Mouse (Mus musculus): ENCODE measurements at regions not wholly inside any gene's neighbourhood (a gene's known extent, or its start where the extent isn't known, plus 50 kb on each side); places are given as distances from the start of the nearest gene placed in this dataset.
A peak's percentile ranks its signal among the peaks of the same experiment; 100 is the strongest.

DNA sequence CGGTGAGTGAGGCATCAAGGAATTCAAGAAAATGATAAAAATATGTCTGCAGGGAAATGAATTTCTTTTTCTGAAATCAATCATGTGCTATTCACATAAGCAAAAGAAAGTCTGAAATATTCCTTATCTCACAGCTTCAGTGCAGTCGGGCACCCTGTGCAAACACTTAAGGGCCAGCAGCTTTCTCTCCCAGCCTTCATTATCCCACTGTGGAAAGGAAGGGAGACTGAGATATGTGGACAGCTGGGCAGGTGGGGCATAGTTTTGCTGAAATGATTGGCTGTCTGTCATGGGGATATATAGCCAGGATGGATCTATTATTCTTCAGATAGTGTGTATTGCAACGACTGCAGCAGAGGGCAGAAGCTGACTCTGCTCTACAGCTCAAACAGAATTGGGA is 305.9 kb downstream of the Galc start:
- no peak overlapping the region for H3K27ac ChIP-seq
- WGBS: 85% methylated on average over 3 of the region's 3 CpGs
- H3K4me1 ChIP-seq: no peaks in the 10 kb centered on the region
- H3K27me3 ChIP-seq (replicated peaks): no peaks in the 10 kb centered on the region
- H3K9me3 ChIP-seq: no peaks in the 10 kb centered on the region
- no peak overlapping the region for H3K9ac ChIP-seq
- H3K4me3 ChIP-seq: no peak overlapping the region
- no peaks in the 10 kb centered on the region for H3K36me3 ChIP-seq
- ATAC-seq (ENCODE audit: low FRiP score, low read depth): no peak
- H3K4me2 ChIP-seq (replicated peaks): no peak overlapping the region

GRCm38 (mm10) chr12:97952204-97952603 is 307.1 kb downstream of the Galc start:
- no peaks in the 10 kb centered on the region for H3K27me3 ChIP-seq (replicated peaks)
- no peaks in the 10 kb centered on the region for H3K36me3 ChIP-seq
- H3K4me1 ChIP-seq: no peaks in the 10 kb centered on the region
- H3K27ac ChIP-seq: no peak overlapping the region
- WGBS: 83% methylated on average over 8 of the region's 8 CpGs
- no peak overlapping the region for H3K4me3 ChIP-seq
- no peak for ATAC-seq (ENCODE audit: low FRiP score, low read depth)
- H3K9me3 ChIP-seq: no peaks in the 10 kb centered on the region
- H3K4me2 ChIP-seq (replicated peaks): no peak overlapping the region
- no peak overlapping the region for H3K9ac ChIP-seq

DNA sequence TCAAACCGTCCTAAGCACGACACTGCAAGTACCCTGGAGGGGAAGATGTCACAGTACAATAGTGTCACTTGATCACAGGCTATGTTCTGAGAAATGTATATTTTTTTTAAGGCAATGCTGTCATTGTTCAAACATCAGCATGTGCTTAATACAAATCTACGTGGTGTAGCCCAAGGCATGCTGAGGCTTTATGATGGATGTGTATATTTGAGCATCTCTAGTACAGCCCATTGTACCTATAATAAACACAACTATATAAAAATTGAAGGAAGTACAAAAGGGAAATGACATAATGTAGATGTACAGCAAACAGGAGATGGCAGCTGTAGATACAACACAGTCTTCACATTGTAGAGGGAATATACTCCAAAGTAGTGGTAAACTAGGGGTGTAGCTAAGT is 309.2 kb downstream of the Galc start:
- 83% methylated on average over 3 of the region's 3 CpGs for WGBS
- Histone ChIP-seq H3K9me3 (no peaks in the 10 kb centered on the region), H3K4me1 (no peaks in the 10 kb centered on the region), H3K27ac (no peak overlapping the region), H3K4me3 (no peak overlapping the region), H3K36me3 (no peaks in the 10 kb centered on the region), H3K9ac (no peak overlapping the region), H3K4me2 (replicated peaks) (no peak overlapping the region), H3K27me3 (replicated peaks) (no peaks in the 10 kb centered on the region)
- no peak for ATAC-seq (ENCODE audit: low FRiP score, low read depth)

- Histone ChIP-seq H3K9me3 (no peaks in the 10 kb centered on the region), H3K4me1 (no peaks in the 10 kb centered on the region), H3K27ac (no peak overlapping the region), H3K4me3 (no peak overlapping the region), H3K27me3 (replicated peaks) (no peaks in the 10 kb centered on the region), H3K9ac (no peak overlapping the region), H3K4me2 (replicated peaks) (no peak overlapping the region), H3K36me3 (no peaks in the 10 kb centered on the region)
- 92% methylated on average over 8 of the region's 8 CpGs for WGBS
- ATAC-seq (ENCODE audit: low FRiP score, low read depth): no peak
These were observed 311.8 kb downstream of the Galc start for GRCm38 (mm10) chr12:97947421-97947820.

DNA sequence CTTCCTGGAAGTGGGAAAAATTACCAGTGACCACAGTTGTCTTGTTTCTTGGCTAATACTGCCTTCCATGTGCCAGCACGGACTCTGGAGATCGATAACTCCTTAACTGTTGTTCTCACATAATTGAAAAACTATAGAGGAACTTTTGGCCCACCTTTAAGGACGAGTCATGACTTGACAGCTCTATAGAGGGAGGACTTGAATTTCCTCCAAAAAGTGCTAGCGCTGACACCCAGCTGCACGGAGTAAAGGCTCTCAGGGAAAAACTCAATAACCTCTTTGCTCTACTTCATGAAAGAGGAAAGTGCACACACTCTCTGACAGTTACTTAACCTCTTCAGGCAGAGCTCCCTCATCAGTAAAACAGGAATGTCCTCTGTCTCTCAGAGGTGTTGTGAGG is 320.9 kb downstream of the Galc start:
- no peaks in the 10 kb centered on the region for H3K27me3 ChIP-seq (replicated peaks)
- H3K4me3 ChIP-seq: no peak overlapping the region
- H3K4me1 ChIP-seq: no peaks in the 10 kb centered on the region
- H3K27ac ChIP-seq: no peak overlapping the region
- no peak for ATAC-seq (ENCODE audit: low FRiP score, low read depth)
- H3K36me3 ChIP-seq: no peaks in the 10 kb centered on the region
- no peaks in the 10 kb centered on the region for H3K9me3 ChIP-seq
- H3K9ac ChIP-seq: no peak overlapping the region
- no peak overlapping the region for H3K4me2 ChIP-seq (replicated peaks)
- WGBS: 90% methylated on average over 5 of the region's 5 CpGs

DNA sequence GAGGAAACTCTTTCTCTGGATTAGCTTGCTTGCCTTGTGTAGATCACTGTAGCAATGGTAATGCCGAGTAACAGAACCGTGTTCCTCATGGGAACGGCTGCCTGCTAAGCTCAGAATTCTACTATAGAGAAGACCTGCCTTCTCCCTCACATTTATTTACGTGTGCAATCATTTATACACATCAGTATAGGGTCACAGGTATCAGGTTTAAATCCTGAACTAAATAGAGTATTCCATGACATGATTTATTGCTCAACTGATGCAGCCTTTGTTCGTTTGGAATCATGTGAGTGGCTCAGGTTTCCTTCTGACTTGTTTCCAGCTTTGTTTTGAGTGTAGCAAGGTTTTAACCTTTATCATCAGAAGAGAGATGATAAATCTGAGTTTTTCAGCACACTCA is 329.4 kb downstream of the Galc start:
- WGBS: 74% methylated on average over 5 of the region's 5 CpGs
- Histone ChIP-seq H3K4me3 (no peak overlapping the region), H3K4me2 (replicated peaks) (no peak overlapping the region), H3K4me1 (no peaks in the 10 kb centered on the region), H3K27me3 (replicated peaks) (no peaks in the 10 kb centered on the region), H3K36me3 (no peaks in the 10 kb centered on the region), H3K9ac (no peak overlapping the region), H3K9me3 (no peaks in the 10 kb centered on the region), H3K27ac (no peak overlapping the region)
- no peak for ATAC-seq (ENCODE audit: low FRiP score, low read depth)

DNA sequence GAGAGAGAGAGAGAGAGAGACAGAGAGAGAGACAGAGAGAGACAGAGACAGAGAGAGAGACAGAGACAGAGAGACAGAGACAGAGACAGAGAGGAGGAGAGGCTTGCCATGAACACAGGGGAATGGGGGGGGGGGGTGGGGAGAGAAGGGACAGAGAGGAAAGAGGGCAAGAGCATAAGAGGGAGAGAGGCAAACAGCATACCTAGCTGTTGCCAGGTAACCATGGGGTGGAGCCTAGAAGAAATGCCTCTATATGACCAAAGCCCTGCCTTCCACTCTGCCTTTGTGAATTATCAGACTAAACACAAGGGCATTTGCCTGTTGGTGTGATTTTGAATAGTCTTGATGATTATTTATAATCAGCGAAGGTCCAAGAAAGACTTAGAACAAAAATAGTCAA is 332.2 kb downstream of the Galc start:
- H3K9ac ChIP-seq: no peak overlapping the region
- H3K27me3 ChIP-seq (replicated peaks): no peaks in the 10 kb centered on the region
- H3K36me3 ChIP-seq: no peaks in the 10 kb centered on the region
- no peak overlapping the region for H3K4me3 ChIP-seq
- ATAC-seq (ENCODE audit: low FRiP score, low read depth): no peak
- 84% methylated on average over 1 of the region's 1 CpGs for WGBS
- no peaks in the 10 kb centered on the region for H3K4me1 ChIP-seq
- no peak overlapping the region for H3K27ac ChIP-seq
- no peaks in the 10 kb centered on the region for H3K9me3 ChIP-seq
- no peak overlapping the region for H3K4me2 ChIP-seq (replicated peaks)

GRCm38 (mm10) chr12:97921349-97922264 is 337.7 kb downstream of the Galc start:
- no peaks in the 10 kb centered on the region for H3K36me3 ChIP-seq
- no peak overlapping the region for H3K4me3 ChIP-seq
- no peak overlapping the region for H3K27ac ChIP-seq
- WGBS: 42% methylated on average over 21 of the region's 21 CpGs
- H3K9me3 ChIP-seq: no peaks in the 10 kb centered on the region
- ATAC-seq (ENCODE audit: low FRiP score, low read depth): no peak
- H3K4me1 ChIP-seq: peaks cover 5% of the 10 kb centered on the region; the same call in 1 of the 2 replicates
- peak overlapping the region; percentile 24 for H3K4me2 ChIP-seq (replicated peaks)
- H3K27me3 ChIP-seq (replicated peaks): no peaks in the 10 kb centered on the region
- no peak overlapping the region for H3K9ac ChIP-seq

- H3K4me3 ChIP-seq: no peak overlapping the region
- no peak for ATAC-seq (ENCODE audit: low FRiP score, low read depth)
- no peaks in the 10 kb centered on the region for H3K36me3 ChIP-seq
- H3K27me3 ChIP-seq (replicated peaks): no peaks in the 10 kb centered on the region
- H3K9ac ChIP-seq: no peak overlapping the region
- H3K4me2 ChIP-seq (replicated peaks): no peak overlapping the region
- peaks cover 5% of the 10 kb centered on the region; the same call in 1 of the 2 replicates for H3K4me1 ChIP-seq
- H3K9me3 ChIP-seq: no peaks in the 10 kb centered on the region
- H3K27ac ChIP-seq: no peak overlapping the region
- WGBS: 90% methylated on average over 3 of the region's 3 CpGs
These were observed 340.8 kb downstream of the Galc start for GRCm38 (mm10) chr12:97918416-97918815.

DNA sequence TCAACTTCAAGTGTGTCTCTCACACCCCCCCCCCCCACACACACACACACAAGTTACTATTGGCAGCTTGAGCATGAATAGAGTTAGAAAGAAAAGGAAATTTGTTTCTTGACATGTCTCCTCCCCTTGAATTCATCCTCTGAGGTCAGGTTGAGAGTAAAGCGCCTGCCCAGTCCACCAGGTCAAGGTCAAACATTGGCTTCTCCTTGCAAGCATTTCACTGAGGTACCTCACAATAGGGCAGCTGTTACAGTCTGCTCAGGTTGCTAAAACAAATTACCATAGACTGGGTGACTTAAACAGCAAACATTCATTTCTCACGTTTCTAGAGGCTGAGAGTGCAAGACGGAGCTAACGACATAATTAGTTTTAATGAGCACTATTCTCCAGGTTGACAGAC is 344.2 kb downstream of the Galc start:
- Histone ChIP-seq H3K27me3 (replicated peaks) (no peaks in the 10 kb centered on the region), H3K9me3 (no peaks in the 10 kb centered on the region), H3K9ac (no peak overlapping the region), H3K36me3 (no peaks in the 10 kb centered on the region), H3K4me2 (replicated peaks) (no peak overlapping the region), H3K4me3 (no peak overlapping the region), H3K27ac (no peak overlapping the region), H3K4me1 (no peaks in the 10 kb centered on the region)
- no peak for ATAC-seq (ENCODE audit: low FRiP score, low read depth)
- WGBS: 73% methylated on average over 4 of the region's 4 CpGs

DNA sequence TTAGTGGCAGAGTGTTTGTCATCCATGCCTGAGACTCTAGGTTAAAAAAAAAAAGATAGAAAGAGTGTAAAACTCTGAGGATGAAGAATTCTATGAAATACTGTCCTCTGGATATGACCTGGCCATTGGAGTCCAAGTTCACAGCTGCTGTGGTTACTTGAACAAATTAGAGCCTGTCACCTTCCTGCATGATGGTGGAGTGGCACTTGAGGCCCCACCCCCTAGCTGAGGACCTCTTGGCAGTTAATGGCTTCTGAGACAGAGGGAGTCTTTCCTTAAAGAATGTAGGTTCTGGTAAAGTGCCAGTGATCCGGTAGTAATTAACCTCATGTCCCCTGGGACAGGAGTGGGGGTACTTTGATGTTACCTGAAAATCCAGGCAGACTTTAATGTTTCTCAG is 346.5 kb downstream of the Galc start:
- Histone ChIP-seq H3K4me3 (no peak overlapping the region), H3K27ac (no peak overlapping the region), H3K9me3 (no peaks in the 10 kb centered on the region), H3K27me3 (replicated peaks) (no peaks in the 10 kb centered on the region), H3K4me2 (replicated peaks) (no peak overlapping the region), H3K4me1 (no peaks in the 10 kb centered on the region), H3K36me3 (no peaks in the 10 kb centered on the region), H3K9ac (no peak overlapping the region)
- WGBS: 80% methylated on average over 1 of the region's 1 CpGs
- ATAC-seq (ENCODE audit: low FRiP score, low read depth): no peak

DNA sequence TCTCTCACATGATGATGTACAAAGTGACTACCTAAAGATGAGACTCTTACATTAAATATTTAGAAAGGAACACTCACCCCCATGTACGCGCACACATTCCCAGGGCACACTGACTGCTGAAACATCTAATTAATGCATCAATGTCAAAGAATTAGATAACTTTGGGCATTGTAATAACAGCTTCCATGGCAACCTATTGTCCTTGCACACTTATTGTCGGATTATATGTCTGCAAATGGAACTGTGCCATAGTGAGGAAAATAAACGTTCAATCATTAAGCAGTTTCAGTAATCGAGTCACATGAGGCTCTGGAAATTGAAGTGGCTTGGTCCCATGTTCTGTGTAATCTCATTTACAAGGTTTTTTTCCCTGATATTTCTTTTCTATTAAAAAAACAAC is 360.0 kb downstream of the Galc start:
- Histone ChIP-seq H3K27ac (no peak overlapping the region), H3K9ac (no peak overlapping the region), H3K4me1 (no peaks in the 10 kb centered on the region), H3K9me3 (no peaks in the 10 kb centered on the region), H3K27me3 (replicated peaks) (no peaks in the 10 kb centered on the region), H3K4me2 (replicated peaks) (no peak overlapping the region), H3K36me3 (no peaks in the 10 kb centered on the region), H3K4me3 (no peak overlapping the region)
- ATAC-seq (ENCODE audit: low FRiP score, low read depth): no peak
- WGBS: 79% methylated on average over 5 of the region's 5 CpGs

GRCm38 (mm10) chr12:97898178-97898577 is 361.1 kb downstream of the Galc start:
- WGBS: 92% methylated on average over 2 of the region's 2 CpGs
- Histone ChIP-seq H3K4me2 (replicated peaks) (no peak overlapping the region), H3K4me1 (no peaks in the 10 kb centered on the region), H3K4me3 (no peak overlapping the region), H3K9ac (no peak overlapping the region), H3K36me3 (no peaks in the 10 kb centered on the region), H3K27me3 (replicated peaks) (no peaks in the 10 kb centered on the region), H3K9me3 (no peaks in the 10 kb centered on the region), H3K27ac (no peak overlapping the region)
- no peak for ATAC-seq (ENCODE audit: low FRiP score, low read depth)
